Mouse (Mus musculus) heart, adult 2 months (tissue): ENCODE measurements around the gene Cdh22. TPM values are rescaled to one million over a fixed set of nuclear protein-coding genes. Genes with fewer than 3 reads are reported as not detected.

Experiments
- DNase-seq, 2 experiments: peaks; one replicate each; pipeline ENCODE4 v3.0.0; 2021
- H3K27ac ChIP-seq: fragments of 200-600 bp; 2 replicates; pipeline ENCODE4 v1.8.1; 2022
- H3K27me3 ChIP-seq: fragments of 200-500 bp; 2 replicates; pipeline ENCODE4 v1.6.1; 2012; ENCODE audit warnings: mild to moderate bottlenecking, low read length, inconsistent platforms, mixed read lengths; ENCODE audit not compliant: control insufficient read depth, insufficient read depth
- H3K36me3 ChIP-seq: fragments of 200-500 bp; 2 replicates; pipeline ENCODE4 v1.6.1; 2012; ENCODE audit warnings: low read length, inconsistent platforms; ENCODE audit not compliant: control insufficient read depth, insufficient read depth
- H3K4me1 ChIP-seq: fragments of 200-500 bp; 2 replicates; pipeline ENCODE4 v1.6.1; 2011; ENCODE audit warnings: low read length; ENCODE audit not compliant: control insufficient read depth, insufficient read depth
- H3K4me3 ChIP-seq: fragments of 200-600 bp; 2 replicates; pipeline ENCODE4 v1.8.1; 2022
- H3K79me2 ChIP-seq: fragments of 200-500 bp; replicated peaks from 2 replicates; pipeline ENCODE4 v1.6.1; 2012; ENCODE audit warnings: mild to moderate bottlenecking, inconsistent platforms, low read length, moderate library complexity, mixed read lengths; ENCODE audit not compliant: control insufficient read depth, insufficient read depth
- H3K9ac ChIP-seq: fragments of 200-500 bp; 2 replicates; pipeline ENCODE4 v1.6.1; 2012; ENCODE audit warnings: low read depth, mild to moderate bottlenecking, control low read depth, inconsistent platforms, low read length, mixed read lengths
- CTCF ChIP-seq: fragments of 200-600 bp; IDR thresholded peaks from 2 replicates; pipeline ENCODE4 v1.8.1; 2022; ENCODE audit warnings: antibody characterized with exemption, mild to moderate bottlenecking, moderate library complexity
- EP300 ChIP-seq: fragments of 200-500 bp; IDR thresholded peaks from 2 replicates; pipeline ENCODE4 v1.6.1; 2011; ENCODE audit warnings: low read depth, low read length, control low read depth; ENCODE audit not compliant: insufficient read depth
- POLR2A ChIP-seq: fragments of 200-500 bp; IDR thresholded peaks from 2 replicates; pipeline ENCODE4 v1.6.1; 2011; ENCODE audit warnings: mild to moderate bottlenecking, low read depth, low read length, control low read depth; ENCODE audit not compliant: insufficient read depth
- WGBS: fragments of 180-500 bp; shearing (Covaris S2); methylation state at CpG from one replicate; pipeline ENCODE4 v1.1.7; 2018; 5-methylcytosine and 5-hydroxymethylcytosine counted together
- intact Hi-C: fragments of 180-260 bp; cut with DNase I; formaldehyde crosslinking; loops from one replicate; pipeline ENCODE4 v1.15.1; 2025
- long read RNA-seq: library from polyadenylated mRNA; stranded (forward); transcript quantifications from one replicate; pipeline ENCODE4 v2.0.0, GENCODE M21; 2021
- polyA plus RNA-seq: library from polyadenylated mRNA; depleted of rRNA; stranded (reverse); fragments of >200 nt; gene quantifications from 2 replicates; pipeline ENCODE4 v1.2.3, GENCODE M21; 2012; rRNA removed
- total RNA-seq, 2 experiments: library from RNA; stranded (reverse); gene quantifications; 2 replicates each; pipeline ENCODE4 v1.2.3; 2021

The Cdh22 gene
- total RNA-seq (under 1 TPM; 0.50 to 0.65 TPM), polyA plus RNA-seq (0.76 and 1.0 TPM in 2 replicates)
- long read RNA-seq, partial matches to known transcripts, result 0 of 1 reads
- long read RNA-seq, other reads (novel, unspliced or antisense), result 0 of 1 reads

DNA sequence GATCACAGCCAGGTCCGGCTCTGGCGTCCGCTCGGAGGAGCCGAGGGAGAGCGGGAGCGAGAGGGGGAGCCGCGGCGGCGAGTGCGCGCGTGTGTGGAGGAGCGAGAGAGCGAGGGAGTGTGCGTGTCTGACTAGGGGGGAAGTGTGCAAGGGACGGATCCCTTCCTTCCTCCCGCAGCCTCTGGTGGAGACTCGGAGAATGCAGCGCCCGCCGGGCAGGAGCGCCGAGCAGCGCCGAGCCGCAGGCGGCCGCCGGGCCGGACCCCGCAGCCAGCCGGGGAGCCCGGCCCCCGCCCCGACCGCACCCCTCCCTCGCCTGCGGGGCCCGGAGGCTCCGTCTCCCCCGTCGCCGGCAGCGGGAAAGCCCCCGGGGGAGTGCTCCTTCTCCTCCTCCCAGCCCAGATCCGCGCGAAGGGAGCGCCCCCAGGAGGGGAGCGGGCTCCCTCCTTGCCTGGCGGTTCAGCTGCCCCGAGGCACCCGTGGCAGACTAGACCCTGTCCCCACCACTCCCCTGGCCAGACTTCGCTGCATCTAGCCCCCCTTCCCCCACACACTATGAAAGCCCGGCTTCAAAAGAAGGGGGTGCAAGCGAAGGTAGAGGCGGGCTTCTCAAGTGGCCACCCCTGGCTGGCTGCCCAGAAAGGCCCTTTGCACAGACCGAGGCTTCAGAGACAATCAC lies at the start of gene Cdh22:
Cdh22 (minus strand) TSS at position 241 of the 679 bp plus-strand sequence.
- WGBS, result under 1% methylated on average over 38 of the region's 60 CpGs
- H3K27me3 ChIP-seq, result peaks cover 10% of the 10 kb centered on the region
- no peak within 1 kb of the TSS for H3K27ac ChIP-seq
- H3K4me3 ChIP-seq, result peak within 1 kb of the TSS; percentile 59
- no peaks in the 10 kb centered on the region for H3K79me2 ChIP-seq
- TF ChIP-seq EP300 (no peak), POLR2A (no peak), CTCF (peak; percentile 57)
- no peaks in the 10 kb centered on the region for H3K36me3 ChIP-seq
- peak; percentile 50 to 69 for DNase-seq
- intact Hi-C loops, result loop anchor here (2.0 kb wide), 1 partner anchor 156 kb away; no protein-coding TSS in a partner anchor
- H3K9ac ChIP-seq, result peak within 1 kb of the TSS; percentile 28
- H3K4me1 ChIP-seq, result no peaks in the 10 kb centered on the region

DNA sequence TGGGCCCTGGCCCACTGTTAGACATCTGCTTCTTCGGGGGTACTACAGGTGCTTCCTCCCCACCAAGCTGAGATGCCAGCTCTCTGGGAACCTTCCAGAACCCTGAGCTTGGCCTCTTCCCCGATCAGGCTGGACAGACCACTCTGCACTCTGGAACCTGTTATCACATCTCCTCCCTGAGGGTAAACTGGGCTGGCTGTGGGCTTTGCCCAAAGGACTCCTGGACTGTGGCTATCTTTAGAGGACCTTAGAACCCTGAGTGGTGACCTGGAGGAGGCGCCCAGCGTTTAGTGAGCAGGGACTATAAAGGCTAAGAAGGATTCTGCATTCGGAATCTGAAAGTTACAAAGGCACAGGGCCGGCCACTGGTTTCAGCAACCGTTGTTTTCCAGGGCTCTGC lies 49.7 kb upstream of the Cdh22 start:
- Histone ChIP-seq H3K4me1 (peaks cover 12% of the 10 kb centered on the region), H3K9ac (no peak overlapping the region), H3K27ac (no peak overlapping the region), H3K27me3 (no peaks in the 10 kb centered on the region), H3K4me3 (no peak overlapping the region), H3K36me3 (no peaks in the 10 kb centered on the region), H3K79me2 (0 out of 2 replicates have a peak, but pooled peaks cover 2% of the 10 kb centered on the region)
- 82% methylated on average over 7 of the region's 7 CpGs for WGBS
- intact Hi-C loops, result no loop called here
- no peak for DNase-seq
- no peak for TF ChIP-seq CTCF
- TF ChIP-seq EP300, result no peak
- no peak for TF ChIP-seq POLR2A

DNA sequence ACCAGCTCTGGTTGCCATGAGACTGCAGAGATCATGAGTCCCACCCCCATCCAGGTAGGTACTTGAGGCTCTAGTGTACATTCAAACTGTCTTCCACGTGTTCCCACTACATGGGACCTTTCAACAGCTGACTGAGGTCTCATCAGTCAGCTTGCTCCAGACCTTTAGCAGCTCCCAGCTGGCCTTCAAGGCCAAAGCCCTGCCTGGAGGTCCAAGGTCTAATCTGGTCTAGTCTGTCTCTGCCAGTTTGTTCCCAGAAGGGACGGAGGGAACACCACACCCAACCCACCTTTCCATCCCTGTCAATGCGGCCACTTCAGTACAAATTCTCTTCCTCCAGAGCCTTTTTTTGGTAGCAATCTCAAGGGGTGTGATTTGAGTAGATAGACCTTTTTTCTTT lies 49.0 kb upstream of the Cdh22 start:
- Histone ChIP-seq H3K9ac (no peak overlapping the region), H3K79me2 (0 out of 2 replicates have a peak, but pooled peaks cover 2% of the 10 kb centered on the region), H3K27me3 (no peaks in the 10 kb centered on the region), H3K4me3 (no peak overlapping the region), H3K27ac (no peak overlapping the region), H3K36me3 (no peaks in the 10 kb centered on the region), H3K4me1 (peaks cover 9% of the 10 kb centered on the region)
- intact Hi-C loops, result no loop called here
- no peak for DNase-seq
- TF ChIP-seq CTCF, result no peak
- TF ChIP-seq POLR2A, result no peak
- TF ChIP-seq EP300, result no peak
- 90% methylated on average over 3 of the region's 3 CpGs for whole genome bisulfite sequencing

DNA sequence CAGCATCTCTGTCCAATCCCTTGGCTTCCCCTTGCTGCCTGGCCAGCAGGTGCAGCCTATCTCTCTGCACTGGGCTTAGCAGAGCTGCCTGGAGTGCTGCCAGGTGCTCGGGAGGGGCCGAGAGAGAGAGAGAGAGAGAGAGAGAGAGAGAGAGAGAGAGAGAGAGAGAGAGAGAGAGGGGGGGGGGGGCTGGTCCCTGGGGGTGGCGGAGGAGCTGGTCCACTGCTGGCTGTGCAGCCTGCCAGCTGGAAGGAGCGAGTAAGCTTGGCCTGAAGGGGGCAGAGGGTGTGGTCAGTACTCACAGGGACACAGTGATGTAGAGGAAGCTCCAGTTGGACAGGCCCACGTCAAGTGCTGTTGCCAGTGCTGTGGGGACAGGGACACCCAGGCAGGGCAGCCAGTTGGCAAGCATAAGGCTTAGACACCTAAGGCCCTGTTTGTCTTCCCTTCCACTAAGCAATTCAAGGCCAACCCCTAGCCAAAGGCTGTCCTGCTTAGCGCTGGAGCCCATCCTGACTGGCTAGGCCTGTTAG lies 47.2 kb upstream of the Cdh22 start:
- Histone ChIP-seq H3K36me3 (no peaks in the 10 kb centered on the region), H3K27me3 (no peaks in the 10 kb centered on the region), H3K9ac (no peak overlapping the region), H3K27ac (no peak overlapping the region), H3K79me2 (no peaks in the 10 kb centered on the region), H3K4me1 (peaks cover 2% of the 10 kb centered on the region), H3K4me3 (no peak overlapping the region)
- 28% methylated on average over 4 of the region's 6 CpGs for WGBS
- TF ChIP-seq CTCF (no peak), POLR2A (no peak), EP300 (no peak)
- peak in 1 of 2 experiments; percentile 50 for DNase-seq
- intact Hi-C loops, result no loop called here

DNA sequence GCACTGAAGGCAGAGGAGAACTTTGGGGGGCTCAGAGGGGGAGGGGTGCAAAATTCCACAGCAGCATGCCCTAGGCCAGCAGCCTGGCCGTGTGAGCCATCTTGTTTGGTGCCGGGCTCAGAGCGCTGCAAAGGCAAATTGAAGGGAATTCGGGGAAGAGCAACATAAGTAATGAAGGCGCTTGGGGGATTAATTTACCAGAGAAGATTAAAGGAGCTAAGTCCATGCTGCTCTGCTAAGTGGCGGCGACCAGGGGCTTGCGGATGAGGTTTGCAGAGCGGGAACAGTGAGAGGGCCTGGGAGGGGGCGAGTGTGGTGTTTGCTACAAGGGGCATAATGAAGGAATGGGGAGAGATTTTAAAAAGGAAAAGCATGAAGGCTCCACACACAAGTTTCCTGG lies 44.7 kb upstream of the Cdh22 start:
- intact Hi-C loops, result loop anchor here (10.0 kb wide), 1 partner anchor 325 kb away; no protein-coding TSS in a partner anchor
- Histone ChIP-seq H3K36me3 (no peaks in the 10 kb centered on the region), H3K27me3 (no peaks in the 10 kb centered on the region), H3K4me1 (no peaks in the 10 kb centered on the region; the same call in 1 of the 2 replicates), H3K4me3 (no peak overlapping the region), H3K79me2 (no peaks in the 10 kb centered on the region), H3K27ac (no peak overlapping the region), H3K9ac (no peak overlapping the region)
- no peak for DNase-seq
- 83% methylated on average over 10 of the region's 10 CpGs for WGBS
- TF ChIP-seq POLR2A (no peak), EP300 (no peak), CTCF (no peak)

DNA sequence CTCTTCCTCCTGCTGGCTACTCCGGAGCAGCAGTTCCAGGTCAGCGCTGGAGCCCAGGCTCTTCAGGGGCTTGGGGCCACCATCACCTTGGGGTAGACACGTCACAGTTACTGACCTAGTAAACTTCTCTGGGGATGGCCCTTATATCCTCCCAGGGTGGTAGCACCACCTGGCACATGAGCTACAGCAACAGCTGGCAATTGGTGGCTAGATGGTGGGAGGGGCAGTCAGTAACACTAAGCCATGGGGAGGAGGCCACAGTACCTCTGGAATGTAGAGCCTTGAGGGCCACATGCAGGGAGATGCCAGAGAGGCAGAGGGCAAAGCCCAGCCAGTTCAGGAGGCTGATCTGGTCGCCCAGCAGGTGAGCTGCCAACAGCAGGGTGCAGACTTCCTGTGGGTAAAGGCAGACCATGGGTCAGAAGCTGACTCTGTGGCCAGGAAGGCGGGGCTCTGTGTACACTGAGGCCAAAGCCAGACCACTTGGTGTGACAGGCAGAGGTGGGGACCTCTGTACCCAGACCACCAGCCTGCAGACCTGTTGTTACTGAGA lies 42.6 kb upstream of the Cdh22 start:
- Histone ChIP-seq H3K36me3 (no peaks in the 10 kb centered on the region), H3K27ac (no peak overlapping the region), H3K79me2 (no peaks in the 10 kb centered on the region), H3K27me3 (no peaks in the 10 kb centered on the region), H3K4me3 (no peak overlapping the region), H3K4me1 (no peaks in the 10 kb centered on the region; the same call in 1 of the 2 replicates), H3K9ac (no peak overlapping the region)
- TF ChIP-seq POLR2A (no peak), EP300 (no peak)
- intact Hi-C loops, result loop anchor here (2.0 to 10.0 kb wide), 2 partner anchors 44 to 322 kb away; no protein-coding TSS in a partner anchor
- 92% methylated on average over 5 of the region's 5 CpGs for WGBS
- DNase-seq, result no peak
